Mouse (Mus musculus): ENCODE measurements around the gene Zfp638. TPM values are rescaled to one million over a fixed set of nuclear protein-coding genes. Genes with fewer than 3 reads are reported as not detected.
"Not testable (repeated sequence)": the region's sequence is repeated elsewhere in the genome, so short reads cannot be mapped to it uniquely, and the experiment has no call there.

Gene Zfp638
- total RNA-seq, 2 experiments from 2014 or later = 51.2 to 56.2 TPM

- no peak for DNase-seq (ENCODE audit: low spot score)
- intact Hi-C loops (cut with DNase I) = no loop called here
These were observed 137.4 kb downstream of the Zfp638 start for GRCm38 (mm10) chr6:84004295-84004694.

DNA sequence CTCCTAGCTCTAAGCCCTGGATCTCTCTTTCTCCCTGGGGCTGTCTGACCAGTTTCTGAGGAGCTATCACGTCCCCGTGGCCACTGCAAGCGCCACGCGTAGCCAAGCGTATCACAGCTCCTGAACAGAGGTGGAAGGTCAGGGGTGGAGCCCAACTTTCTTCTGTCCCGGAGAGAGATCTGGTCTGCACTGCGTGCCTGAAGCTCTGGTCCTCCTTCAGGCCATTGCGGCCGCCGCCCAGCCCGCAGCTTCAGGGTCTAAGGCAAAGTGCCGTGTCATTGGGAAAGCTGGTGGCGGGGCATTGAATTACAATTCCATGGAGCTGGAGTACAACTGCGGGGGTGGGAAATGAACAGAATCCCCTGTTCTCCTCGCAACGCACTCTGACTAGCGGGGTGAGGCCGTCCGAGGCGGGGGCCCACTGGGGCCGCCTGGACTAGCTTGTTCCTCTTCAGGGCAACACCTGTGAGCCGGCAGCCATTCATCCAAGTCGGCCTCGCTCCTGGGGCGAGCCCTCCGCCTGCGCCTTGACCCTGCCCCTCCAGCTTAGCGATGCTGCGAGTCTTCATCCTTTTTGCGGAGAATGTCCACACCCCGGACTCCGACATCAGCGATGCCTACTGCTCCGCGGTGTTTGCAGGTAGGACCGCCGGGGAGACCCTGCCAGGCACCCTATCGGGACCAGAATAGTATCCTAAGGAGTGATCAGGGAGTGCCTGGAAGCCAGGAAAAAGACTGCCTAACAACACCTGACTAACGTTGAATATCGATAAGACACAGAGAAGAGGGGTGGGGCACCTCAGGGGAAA, 141.7 kb downstream of the Zfp638 start, which contains the start of gene Dysf:
TSS of gene Dysf (plus strand) at position 228 of the 809 bp plus-strand sequence.
- intact Hi-C loops (cut with DNase I) = no loop called here
- DNase-seq (ENCODE audit: low spot score) = peak; percentile 21

DNA sequence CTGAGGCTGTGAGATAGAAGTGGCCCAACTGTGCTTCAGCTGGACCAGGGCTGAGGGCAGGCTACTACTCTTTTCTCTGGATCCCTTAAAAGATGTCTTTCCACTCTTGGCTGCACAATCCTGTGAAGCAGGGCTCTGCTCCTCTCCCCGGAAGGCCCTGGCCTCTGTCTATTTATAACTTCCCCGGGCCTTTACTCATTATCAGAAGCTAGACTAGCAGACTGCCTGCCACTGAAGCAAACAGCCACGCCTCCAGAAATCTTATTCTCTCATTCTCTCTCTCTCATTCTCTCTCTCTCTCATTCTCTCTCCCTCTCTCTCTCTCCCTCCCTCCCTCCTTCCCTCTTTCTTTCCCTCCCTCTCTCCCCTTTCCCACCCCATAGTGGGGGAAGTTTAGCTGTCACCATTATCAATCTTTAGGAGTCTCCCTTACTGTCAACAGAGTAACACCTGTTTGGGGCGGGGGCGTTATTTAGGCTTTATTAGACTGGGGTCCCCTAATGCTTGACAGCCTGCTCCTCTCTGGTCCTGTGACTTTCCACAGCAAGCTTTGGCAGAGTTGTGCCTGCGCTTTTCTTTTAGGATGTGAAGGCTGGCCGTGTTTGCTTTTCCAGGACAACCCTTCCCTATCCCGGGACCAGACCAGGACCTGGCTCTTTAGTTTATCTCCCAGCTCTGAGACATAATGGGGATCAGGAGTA, 142.4 kb downstream of the Zfp638 start:
- intact Hi-C loops (cut with DNase I) = no loop called here

DNA sequence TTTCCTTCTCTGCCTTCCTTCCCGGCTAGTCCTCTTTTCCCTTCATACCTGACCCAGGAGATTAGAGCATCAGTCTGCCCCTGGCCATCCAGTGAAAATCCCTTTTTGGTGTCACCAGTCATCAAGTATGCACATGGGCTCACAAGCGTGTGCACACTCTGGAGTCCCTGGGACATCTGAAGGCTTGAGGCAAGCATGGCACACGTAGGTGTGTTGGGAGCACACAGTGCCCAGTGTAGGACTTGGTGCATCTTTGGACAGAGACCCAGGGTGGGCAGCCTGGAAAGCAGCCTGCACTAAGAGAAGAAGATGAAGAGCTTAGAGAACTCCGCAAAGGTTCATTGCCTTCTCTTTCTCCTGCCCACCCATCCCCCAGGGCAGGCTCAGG, 143.0 kb downstream of the Zfp638 start:
- intact Hi-C loops (cut with DNase I) = no loop called here
- no peak for DNase-seq (ENCODE audit: low spot score)

More for the DNA sequence above, 142.4 kb downstream of the Zfp638 start:
- no peak for DNase-seq (ENCODE audit: low spot score)

GRCm38 (mm10) chr6:84010303-84011225, 143.7 kb downstream of the Zfp638 start:
- intact Hi-C loops (cut with DNase I) = no loop called here

GRCm38 (mm10) chr6:84014961-84015683, 148.2 kb downstream of the Zfp638 start:
- intact Hi-C loops (cut with DNase I) = loop anchor here (1.0 kb wide), 1 partner anchor 46 kb away; no protein-coding TSS in a partner anchor
- DNase-seq (ENCODE audit: low spot score) = not testable (repeated sequence)

More at GRCm38 (mm10) chr6:84010303-84011225, 143.7 kb downstream of the Zfp638 start:
- DNase-seq (ENCODE audit: low spot score) = peak; percentile 62

DNA sequence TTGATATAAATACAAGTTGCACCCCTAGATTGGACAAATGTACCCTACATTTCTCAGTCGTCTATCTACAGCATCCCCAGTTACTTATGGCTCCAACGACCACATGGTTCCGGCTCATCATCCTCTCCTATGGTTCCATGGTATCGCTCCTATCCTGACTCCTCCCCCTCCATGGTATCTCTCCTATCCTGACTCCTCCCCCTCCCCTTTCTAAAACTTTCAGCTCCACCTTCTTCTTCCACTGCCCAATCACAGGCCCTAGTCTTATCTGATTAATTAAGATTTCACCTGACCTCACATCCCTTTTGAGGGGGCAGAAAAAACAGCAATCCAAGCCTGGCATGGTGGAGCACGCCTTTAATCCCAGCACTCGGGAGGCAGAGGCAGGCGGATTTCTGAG, 149.9 kb downstream of the Zfp638 start:
- intact Hi-C loops (cut with DNase I) = no loop called here
- no peak for DNase-seq (ENCODE audit: low spot score)

DNA sequence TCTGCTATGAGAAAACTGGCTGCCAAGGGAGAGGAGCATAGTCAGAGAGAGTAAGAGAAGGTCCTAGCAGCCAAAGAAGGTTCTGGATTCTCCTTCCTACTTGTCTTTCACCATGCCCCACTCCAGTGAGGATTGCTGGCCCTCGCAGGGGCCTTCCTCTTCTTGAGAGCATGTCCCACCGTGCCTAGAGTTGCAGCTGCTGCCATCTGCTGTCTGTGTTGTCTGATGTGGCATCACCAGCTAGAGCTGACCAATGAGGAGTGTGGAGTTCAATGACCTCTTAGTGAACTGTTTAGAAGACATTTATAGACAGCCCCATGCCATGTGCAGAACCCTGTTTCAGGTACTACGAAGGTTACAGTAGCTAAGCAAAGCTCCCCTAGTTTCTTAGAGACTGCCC, 150.5 kb downstream of the Zfp638 start:
- DNase-seq (ENCODE audit: low spot score) = no peak
- intact Hi-C loops (cut with DNase I) = no loop called here

DNA sequence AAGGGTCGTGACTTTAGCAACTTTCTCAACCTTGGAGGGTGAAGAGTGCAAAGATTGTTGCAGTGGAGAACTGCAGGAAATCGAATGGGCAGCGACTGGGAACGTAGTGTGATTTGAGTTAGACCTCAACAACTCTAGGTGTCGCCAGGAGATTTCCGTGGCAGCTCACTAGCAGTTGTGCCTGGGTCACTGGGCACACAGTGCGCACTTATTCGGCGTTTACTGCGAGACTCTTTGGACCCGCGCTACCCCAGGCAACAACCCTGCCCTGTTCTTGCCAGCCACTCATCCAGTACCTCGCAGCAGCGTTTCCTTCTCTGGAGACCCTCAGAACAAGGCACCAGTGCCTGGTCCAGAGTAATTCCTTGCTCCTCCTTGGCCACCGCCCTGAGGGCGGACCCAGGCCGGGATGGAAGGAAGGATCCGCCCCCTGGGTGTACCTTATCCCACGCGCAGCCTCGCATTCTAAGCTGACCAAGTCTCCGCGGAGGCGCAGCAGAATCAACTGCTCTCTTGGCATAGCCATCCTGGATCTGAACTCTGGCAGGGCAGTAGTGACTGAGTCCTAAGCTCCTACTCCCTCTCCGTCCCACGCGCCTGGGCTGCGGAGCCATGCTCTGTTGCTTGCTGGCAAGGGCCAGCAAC, 152.1 kb downstream of the Zfp638 start:
- peak; percentile 58 for DNase-seq (ENCODE audit: low spot score)
- intact Hi-C loops (cut with DNase I) = loop anchor here (1.0 kb wide), 1 partner anchor 41 kb away; no protein-coding TSS in a partner anchor

DNA sequence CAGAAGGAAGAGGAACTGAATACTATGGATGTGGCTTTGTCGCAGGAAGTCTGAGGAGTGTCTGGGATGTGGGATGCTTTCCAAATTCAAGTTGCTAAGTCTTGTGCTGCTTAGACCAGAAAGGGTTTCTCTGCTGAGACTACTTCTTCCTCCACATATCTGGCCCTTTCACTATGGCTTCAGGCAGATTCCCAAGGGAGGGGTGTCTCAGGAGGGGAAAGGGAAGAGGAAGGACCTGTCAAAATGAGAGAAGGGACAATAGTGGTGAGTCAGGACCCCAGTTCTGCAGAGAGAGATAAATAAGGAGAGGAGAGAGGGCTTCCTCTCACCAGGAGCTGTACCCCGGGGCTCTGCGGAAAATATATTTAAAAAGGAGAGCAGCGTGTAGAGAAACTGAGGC, 153.1 kb downstream of the Zfp638 start:
- intact Hi-C loops (cut with DNase I) = no loop called here
- DNase-seq (ENCODE audit: low spot score) = no peak

GRCm38 (mm10) chr6:84021990-84022389, 155.1 kb downstream of the Zfp638 start:
- no peak for DNase-seq (ENCODE audit: low spot score)
- intact Hi-C loops (cut with DNase I) = no loop called here

- intact Hi-C loops (cut with DNase I) = loop anchor here (2.0 kb wide), 1 partner anchor 19 kb away; no protein-coding TSS in a partner anchor
- DNase-seq (ENCODE audit: low spot score) = no peak
These were observed 158.7 kb downstream of the Zfp638 start for GRCm38 (mm10) chr6:84025636-84026035.

DNA sequence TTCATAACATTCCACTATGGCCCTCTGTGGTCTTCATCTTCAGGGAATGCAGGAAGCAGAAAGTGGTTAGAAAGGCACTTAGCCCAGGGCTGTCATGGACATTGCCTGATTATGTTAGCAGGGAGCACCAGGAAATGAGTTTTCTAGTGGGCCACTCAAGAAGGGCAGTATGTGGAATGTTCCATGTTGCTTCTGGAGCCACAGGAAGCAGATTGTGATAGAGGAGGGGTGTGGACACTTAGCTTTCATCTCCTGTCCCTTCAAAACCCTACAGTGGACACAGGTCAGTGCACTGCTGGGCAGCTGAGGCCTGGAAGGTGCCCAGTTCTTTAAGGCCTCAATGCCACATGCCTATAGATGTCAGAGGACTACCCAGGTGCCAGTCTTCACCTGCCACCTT, 161.9 kb downstream of the Zfp638 start:
- DNase-seq (ENCODE audit: low spot score) = no peak
- intact Hi-C loops (cut with DNase I) = no loop called here

GRCm38 (mm10) chr6:84029775-84030174, 162.9 kb downstream of the Zfp638 start:
- no peak for DNase-seq (ENCODE audit: low spot score)
- intact Hi-C loops (cut with DNase I) = no loop called here

GRCm38 (mm10) chr6:84032516-84032915, 165.6 kb downstream of the Zfp638 start:
- intact Hi-C loops (cut with DNase I); DNase-seq (ENCODE audit: low spot score): not testable (repeated sequence)

All from heart, postnatal 25 days (tissue).